Mouse (Mus musculus) CH12.LX (cell line): ENCODE results near the gene Arhgef17. TPM values are rescaled to one million over a fixed set of nuclear protein-coding genes. Genes with fewer than 3 reads are reported as not detected.

Source experiments
- DNase-seq: peaks from one replicate; pipeline ENCODE4 v3.0.0-alpha.2; 2013; ENCODE audit errors: extremely low read depth
- H3K27ac ChIP-seq: 2 replicates; pipeline ENCODE4 v1.5.1; 2012; ENCODE audit warnings: low read depth, mild to moderate bottlenecking, control low read depth, moderate library complexity; ENCODE audit not compliant: insufficient read depth
- H3K27me3 ChIP-seq: replicated peaks from 2 replicates; pipeline ENCODE3; 2012; ENCODE audit warnings: inconsistent platforms
- H3K36me3 ChIP-seq, 2 experiments: replicated peaks in 1 of 2; 2 replicates each; pipeline versions ENCODE3 to v1.6.1; 2012; ENCODE audit warnings: inconsistent platforms in 1 of 2, low read length in 1 of 2, mild to moderate bottlenecking in 1 of 2, mixed read lengths in 1 of 2, moderate library complexity in 1 of 2; ENCODE audit not compliant: control insufficient read depth in 1 of 2, insufficient read depth in 1 of 2
- H3K4me1 ChIP-seq, 2 experiments: 2 replicates each; pipeline ENCODE4 v1.6.1; 2012; ENCODE audit warnings: inconsistent platforms in 1 of 2, moderate library complexity in 1 of 2; ENCODE audit not compliant: insufficient read depth in 2 of 2, control insufficient read depth in 1 of 2
- H3K4me2 ChIP-seq: 2 replicates; pipeline ENCODE4 v1.6.1; 2012; ENCODE audit warnings: low read depth, mild to moderate bottlenecking, control low read depth; ENCODE audit not compliant: poor library complexity, insufficient read depth, severe bottlenecking
- H3K4me3 ChIP-seq, 3 experiments: fragments of 150-350 bp in 1 of 3; sonication (generic) in 1 of 3; replicated peaks in 1 of 3; 2 replicates each; pipeline versions ENCODE3 to v1.5.1; 2011 to 2012; ENCODE audit warnings: low read depth in 2 of 3, low read length in 2 of 3, mild to moderate bottlenecking in 2 of 3, moderate library complexity in 2 of 3, control low read depth in 1 of 3, improper control_type of control experiment in 1 of 3, inconsistent platforms in 1 of 3, mixed read lengths in 1 of 3; ENCODE audit not compliant: poor library complexity in 1 of 3
- H3K79me2 ChIP-seq: replicated peaks from 2 replicates; pipeline ENCODE4 v1.6.1; 2012; ENCODE audit warnings: mild to moderate bottlenecking, moderate library complexity; ENCODE audit not compliant: control insufficient read depth, poor library complexity, insufficient read depth, severe bottlenecking; ENCODE audit errors: extremely low read depth
- H3K9ac ChIP-seq: 2 replicates; pipeline ENCODE4 v1.6.1; 2012; ENCODE audit warnings: low read depth, mild to moderate bottlenecking, control low read depth, moderate library complexity; ENCODE audit not compliant: insufficient read depth
- H3K9me3 ChIP-seq: replicated peaks from 2 replicates; pipeline ENCODE3; 2012; ENCODE audit warnings: low read length, inconsistent platforms, mixed read lengths
- CHD1 ChIP-seq: IDR thresholded peaks from 2 replicates; pipeline ENCODE4 v1.6.1; 2012; ENCODE audit warnings: low read depth, low read length, improper control_type of control experiment, inconsistent platforms
- CHD2 ChIP-seq: IDR thresholded peaks from 2 replicates; pipeline ENCODE4 v1.6.1; 2011; ENCODE audit warnings: low read length, improper control_type of control experiment
- E2F4 ChIP-seq: IDR thresholded peaks from 2 replicates; pipeline ENCODE4 v1.6.1; 2011; ENCODE audit warnings: low read depth, low read length, improper control_type of control experiment; ENCODE audit not compliant: insufficient replicate concordance
- ELF1 ChIP-seq: IDR thresholded peaks from 2 replicates; pipeline ENCODE4 v1.6.1; 2014; ENCODE audit warnings: low read depth, mild to moderate bottlenecking, inconsistent platforms, low read length, improper control_type of control experiment
- EP300 ChIP-seq: IDR thresholded peaks from 2 replicates; pipeline ENCODE4 v1.6.1; 2011; ENCODE audit warnings: low read length, improper control_type of control experiment
- ETS1 ChIP-seq: conservative IDR thresholded peaks from 2 replicates; pipeline ENCODE4 v1.6.1; 2012; ENCODE audit warnings: low read depth, mild to moderate bottlenecking, inconsistent platforms, low read length, improper control_type of control experiment, moderate library complexity
- JUN ChIP-seq: IDR thresholded peaks from 2 replicates; pipeline ENCODE4 v1.6.1; 2011; ENCODE audit warnings: low read depth, mild to moderate bottlenecking, low read length, improper control_type of control experiment, moderate library complexity; ENCODE audit not compliant: insufficient read depth
- KAT2A ChIP-seq: IDR thresholded peaks from 2 replicates; pipeline ENCODE4 v1.6.1; 2012; ENCODE audit warnings: low read length, improper control_type of control experiment, inconsistent platforms; ENCODE audit not compliant: insufficient replicate concordance
- MAX ChIP-seq: IDR thresholded peaks from 2 replicates; pipeline ENCODE4 v1.6.1; 2011; ENCODE audit warnings: low read length, improper control_type of control experiment
- MEF2A ChIP-seq: IDR thresholded peaks from 2 replicates; pipeline ENCODE4 v1.6.1; 2014; ENCODE audit warnings: low read depth, mild to moderate bottlenecking, inconsistent platforms, low read length, improper control_type of control experiment, borderline replicate concordance
- MXI1 ChIP-seq: IDR thresholded peaks from 2 replicates; pipeline ENCODE4 v1.6.1; 2011; ENCODE audit warnings: mild to moderate bottlenecking, low read depth, low read length, improper control_type of control experiment
- NELFE ChIP-seq: IDR thresholded peaks from 2 replicates; pipeline ENCODE4 v1.6.1; 2011; ENCODE audit warnings: low read depth, low read length, improper control_type of control experiment
- PAX5 ChIP-seq: IDR thresholded peaks from 2 replicates; pipeline ENCODE4 v1.6.1; 2012; ENCODE audit warnings: low read length, inconsistent platforms, mixed read lengths
- POLR2AphosphoS2 ChIP-seq: IDR thresholded peaks from 2 replicates; pipeline ENCODE4 v1.6.1; 2011; ENCODE audit warnings: low read depth, low read length, improper control_type of control experiment
- RAD21 ChIP-seq: IDR thresholded peaks from 2 replicates; pipeline ENCODE4 v1.6.1; 2011; ENCODE audit warnings: low read depth, mild to moderate bottlenecking, low read length, improper control_type of control experiment, moderate library complexity
- RCOR1 ChIP-seq: conservative IDR thresholded peaks from 2 replicates; pipeline ENCODE4 v1.6.1; 2012; ENCODE audit warnings: low read depth, mild to moderate bottlenecking, inconsistent platforms, low read length, improper control_type of control experiment
- SIN3A ChIP-seq: IDR thresholded peaks from 2 replicates; pipeline ENCODE4 v1.6.1; 2012; ENCODE audit warnings: low read length, improper control_type of control experiment, inconsistent platforms
- SMC3 ChIP-seq: IDR thresholded peaks from 2 replicates; pipeline ENCODE4 v1.6.1; 2011; ENCODE audit warnings: low read depth, low read length, improper control_type of control experiment
- TBP ChIP-seq: conservative IDR thresholded peaks from 2 replicates; pipeline ENCODE4 v1.6.1; 2011; ENCODE audit warnings: low read depth, low read length, improper control_type of control experiment
- UBTF ChIP-seq: IDR thresholded peaks from 2 replicates; pipeline ENCODE4 v1.6.1; 2012; ENCODE audit warnings: low read depth, mild to moderate bottlenecking, inconsistent platforms, low read length, improper control_type of control experiment, moderate library complexity
- ZC3H11A ChIP-seq: IDR thresholded peaks from 2 replicates; pipeline ENCODE4 v1.6.1; 2012; ENCODE audit warnings: low read depth, mild to moderate bottlenecking, inconsistent platforms, low read length, improper control_type of control experiment
- ZKSCAN1 ChIP-seq: IDR thresholded peaks from 2 replicates; pipeline ENCODE4 v1.6.1; 2012; ENCODE audit warnings: low read depth, inconsistent platforms, low read length, improper control_type of control experiment, borderline replicate concordance
- ZNF384 ChIP-seq: IDR thresholded peaks from 2 replicates; pipeline ENCODE4 v1.6.1; 2012; ENCODE audit warnings: low read depth, low read length, improper control_type of control experiment, inconsistent platforms
- dilution Hi-C: fragments of 300-500 bp; cut with MboI; formaldehyde crosslinking; loops from 2 replicates; pipeline ENCODE4 v1.14.3; 2020; ENCODE audit warnings: low sequenced_read_pairs; ENCODE audit not compliant: extremely low pct_unique_long_range_greater_than_20kb, extremely low pct_ligation_motif_present
- in situ Hi-C: fragments of 300-500 bp; cut with MboI; formaldehyde crosslinking; loops from 3 replicates; pipeline ENCODE4 v1.14.3; 2019; ENCODE audit warnings: low sequenced_read_pairs, low pct_ligation_motif_present, low pct_unique_long_range_greater_than_20kb, mixed read lengths
- polyA plus RNA-seq: library from polyadenylated mRNA; unstranded; fragments of >175 nt; gene quantifications from 2 replicates; pipeline ENCODE4 v1.2.1, GENCODE M21; 2012; ENCODE audit warnings: low read depth; ENCODE audit not compliant: insufficient read length
- total RNA-seq, 2 experiments: library from RNA; depleted of rRNA; stranded (reverse); fragments of 300-350 nt in 1 of 2; fragments of >200 nt in 1 of 2; gene quantifications; 2 replicates each; pipeline ENCODE4 v1.2.3; 2012 to 2014

The Arhgef17 gene
- total and polyA plus RNA-seq, 3 experiments, result 2.3 to 6.7 (median 5.6) TPM

GRCm38 (mm10) chr7:100974135-100974903, 42.4 kb upstream of the Arhgef17 start, which contains the start of gene P2ry6:
P2ry6 (minus strand) TSS chr7:100974649.
- Histone ChIP-seq H3K27ac (no peak within 1 kb of the TSS), H3K36me3 (no peaks in the 10 kb centered on the region), H3K79me2 (no peaks in the 10 kb centered on the region), H3K4me1 (peaks cover 0 to 7% of the 10 kb centered on the region in 2 experiments; a peak in 3 of 4 replicates), H3K4me2 (no peak within 1 kb of the TSS), H3K4me3 (no peak within 1 kb of the TSS), H3K27me3 (peaks cover 17% of the 10 kb centered on the region), H3K9me3 (no peaks in the 10 kb centered on the region), H3K9ac (no peak within 1 kb of the TSS)
- no peak for DNase-seq
- TF ChIP-seq POLR2AphosphoS2 (no peak), ZKSCAN1 (no peak), JUN (no peak), ETS1 (no peak), SIN3A (no peak), PAX5 (no peak)
- dilution Hi-C loops, result no loop called here
- in situ Hi-C loops, result loop anchor here (10.0 kb wide), 1 partner anchor 400 kb away; no protein-coding TSS in a partner anchor

GRCm38 (mm10) chr7:100972875-100973274, 41.0 kb upstream of the Arhgef17 start:
- no peaks in the 10 kb centered on the region for H3K9me3 ChIP-seq
- H3K4me2 ChIP-seq, result no peak overlapping the region
- no peaks in the 10 kb centered on the region for H3K79me2 ChIP-seq
- in situ Hi-C loops, result loop anchor here (10.0 kb wide), 1 partner anchor 402 kb away; no protein-coding TSS in a partner anchor
- H3K36me3 ChIP-seq, result no peaks in the 10 kb centered on the region
- peaks cover 21% of the 10 kb centered on the region for H3K27me3 ChIP-seq
- dilution Hi-C loops, result no loop called here
- DNase-seq, result no peak
- no peak for TF ChIP-seq MAX
- no peak for TF ChIP-seq ZC3H11A
- TF ChIP-seq TBP, result no peak
- TF ChIP-seq ZNF384, result no peak
- TF ChIP-seq ELF1, result no peak
- no peak for TF ChIP-seq SIN3A
- TF ChIP-seq EP300, result no peak
- no peak for TF ChIP-seq PAX5
- no peak for TF ChIP-seq NELFE
- no peak for TF ChIP-seq CHD1
- no peak for TF ChIP-seq RAD21
- TF ChIP-seq RCOR1, result no peak
- no peak for TF ChIP-seq JUN
- TF ChIP-seq CHD2, result no peak
- TF ChIP-seq SMC3, result no peak
- TF ChIP-seq MXI1, result no peak
- TF ChIP-seq KAT2A, result no peak
- no peak for TF ChIP-seq E2F4
- no peak for TF ChIP-seq MEF2A
- no peak for TF ChIP-seq UBTF
- H3K27ac ChIP-seq, result no peak overlapping the region
- H3K4me1 ChIP-seq, result no peaks in the 10 kb centered on the region
- H3K4me3 ChIP-seq, result no peak overlapping the region
- H3K9ac ChIP-seq, result no peak overlapping the region
